Mouse (Mus musculus): ENCODE measurements around the gene Dapk1. TPM values are rescaled to one million over a fixed set of nuclear protein-coding genes. Genes with fewer than 3 reads are reported as not detected.

Gene Dapk1
- polyA plus RNA-seq, 1 experiment, result 0.05 TPM

- H3K4me3 ChIP-seq (replicated peaks), result no peak overlapping the region
- H3K4me1 ChIP-seq (ENCODE audit: control insufficient read depth), result peaks cover 25% of the 10 kb centered on the region
- H3K36me3 ChIP-seq (ENCODE audit: control insufficient read depth), result no peaks in the 10 kb centered on the region
- no peaks in the 10 kb centered on the region for H3K27me3 ChIP-seq (ENCODE audit: control insufficient read depth)
- no peaks in the 10 kb centered on the region for H3K9me3 ChIP-seq (ENCODE audit: control insufficient read depth, low read length)
- TF ChIP-seq GATA1 (IDR thresholded peaks at IDR 0.05; ENCODE audit: low read length) (no peak), TAL1 (IDR thresholded peaks at IDR 0.05; ENCODE audit: low read length) (no peak)
Observed at GRCm38 (mm10) chr13:60668036-60668435, 66.3 kb downstream of the Dapk1 start.

DNA sequence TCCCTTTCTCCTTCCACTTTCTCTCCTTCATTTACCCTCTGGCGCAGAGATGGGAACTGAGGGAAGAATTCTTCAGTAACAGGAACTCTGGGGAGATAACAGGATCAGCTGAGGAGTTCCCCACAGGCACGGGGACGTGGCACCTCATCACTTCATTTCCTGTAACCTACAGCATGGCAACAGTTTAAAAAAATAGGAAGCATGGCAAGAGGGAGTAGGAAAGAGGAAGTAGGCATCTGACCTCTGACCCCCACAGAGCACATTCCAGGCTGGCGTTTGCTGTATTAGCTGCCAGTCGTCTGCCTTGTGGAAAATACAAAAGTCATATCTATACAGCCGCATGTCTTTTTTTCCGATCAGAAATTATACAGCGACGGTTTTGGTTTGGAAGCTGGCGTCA is 68.9 kb downstream of the Dapk1 start:
- H3K4me3 ChIP-seq (replicated peaks), result peak overlapping the region; percentile 12
- no peaks in the 10 kb centered on the region for H3K9me3 ChIP-seq (ENCODE audit: control insufficient read depth, low read length)

GRCm38 (mm10) chr13:60671235-60671634 is 69.5 kb downstream of the Dapk1 start:
- Histone ChIP-seq H3K4me3 (replicated peaks) (no peak overlapping the region), H3K4me1 (ENCODE audit: control insufficient read depth) (peaks cover 45% of the 10 kb centered on the region), H3K9me3 (ENCODE audit: control insufficient read depth, low read length) (no peaks in the 10 kb centered on the region), H3K36me3 (ENCODE audit: control insufficient read depth) (no peaks in the 10 kb centered on the region), H3K27me3 (ENCODE audit: control insufficient read depth) (no peaks in the 10 kb centered on the region)
- no peak for TF ChIP-seq TAL1 (IDR thresholded peaks at IDR 0.05; ENCODE audit: low read length)
- TF ChIP-seq GATA1 (IDR thresholded peaks at IDR 0.05; ENCODE audit: low read length), result no peak

More for the DNA sequence above, 68.9 kb downstream of the Dapk1 start:
- no peak for TF ChIP-seq TAL1 (IDR thresholded peaks at IDR 0.05; ENCODE audit: low read length)
- no peak for TF ChIP-seq GATA1 (IDR thresholded peaks at IDR 0.05; ENCODE audit: low read length)
- Histone ChIP-seq H3K27me3 (ENCODE audit: control insufficient read depth) (no peaks in the 10 kb centered on the region), H3K4me1 (ENCODE audit: control insufficient read depth) (peaks cover 45% of the 10 kb centered on the region), H3K36me3 (ENCODE audit: control insufficient read depth) (no peaks in the 10 kb centered on the region)

GRCm38 (mm10) chr13:60672287-60672686 is 70.5 kb downstream of the Dapk1 start:
- Histone ChIP-seq H3K9me3 (ENCODE audit: control insufficient read depth, low read length) (no peaks in the 10 kb centered on the region), H3K27me3 (ENCODE audit: control insufficient read depth) (no peaks in the 10 kb centered on the region), H3K4me3 (replicated peaks) (no peak overlapping the region), H3K4me1 (ENCODE audit: control insufficient read depth) (peaks cover 45% of the 10 kb centered on the region), H3K36me3 (ENCODE audit: control insufficient read depth) (peaks cover 2% of the 10 kb centered on the region; the same call in 1 of the 2 replicates)
- TF ChIP-seq TAL1 (IDR thresholded peaks at IDR 0.05; ENCODE audit: low read length), result no peak
- no peak for TF ChIP-seq GATA1 (IDR thresholded peaks at IDR 0.05; ENCODE audit: low read length)

GRCm38 (mm10) chr13:60672882-60673675 is 71.3 kb downstream of the Dapk1 start:
- Histone ChIP-seq H3K9me3 (ENCODE audit: control insufficient read depth, low read length) (no peaks in the 10 kb centered on the region), H3K4me1 (ENCODE audit: control insufficient read depth) (peaks cover 45% of the 10 kb centered on the region), H3K27me3 (ENCODE audit: control insufficient read depth) (no peaks in the 10 kb centered on the region), H3K36me3 (ENCODE audit: control insufficient read depth) (peaks cover 4% of the 10 kb centered on the region; the same call in 1 of the 2 replicates), H3K4me3 (replicated peaks) (peak overlapping the region; percentile 58)
- TF ChIP-seq TAL1 (IDR thresholded peaks at IDR 0.05; ENCODE audit: low read length), result no peak
- TF ChIP-seq GATA1 (IDR thresholded peaks at IDR 0.05; ENCODE audit: low read length), result no peak

GRCm38 (mm10) chr13:60674301-60674700 is 72.6 kb downstream of the Dapk1 start:
- H3K36me3 ChIP-seq (ENCODE audit: control insufficient read depth), result peaks cover 4% of the 10 kb centered on the region; the same call in 1 of the 2 replicates
- no peak overlapping the region for H3K4me3 ChIP-seq (replicated peaks)
- H3K4me1 ChIP-seq (ENCODE audit: control insufficient read depth), result peaks cover 45% of the 10 kb centered on the region
- no peaks in the 10 kb centered on the region for H3K9me3 ChIP-seq (ENCODE audit: control insufficient read depth, low read length)
- H3K27me3 ChIP-seq (ENCODE audit: control insufficient read depth), result no peaks in the 10 kb centered on the region
- no peak for TF ChIP-seq TAL1 (IDR thresholded peaks at IDR 0.05; ENCODE audit: low read length)
- no peak for TF ChIP-seq GATA1 (IDR thresholded peaks at IDR 0.05; ENCODE audit: low read length)

DNA sequence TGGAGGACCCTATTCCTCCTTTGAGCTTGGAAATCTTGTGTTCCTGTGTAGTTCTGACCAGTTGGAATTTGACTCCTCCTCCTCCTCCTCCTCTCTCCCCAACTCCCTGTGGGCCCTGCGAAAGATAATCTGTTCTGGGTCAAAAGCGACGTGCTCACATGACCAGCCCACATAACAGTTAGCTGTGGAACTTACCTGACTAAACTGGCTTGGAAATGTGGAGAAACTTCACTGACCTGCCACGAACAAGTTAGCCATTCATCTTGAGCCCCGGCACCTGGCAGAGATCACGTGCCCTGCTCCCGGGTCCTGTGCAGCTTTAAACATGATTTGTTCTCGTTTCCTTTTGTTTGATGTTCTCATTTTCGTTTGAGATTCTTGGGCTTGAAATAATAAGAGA is 73.2 kb downstream of the Dapk1 start:
- H3K4me3 ChIP-seq (replicated peaks), result no peak overlapping the region
- H3K36me3 ChIP-seq (ENCODE audit: control insufficient read depth), result peaks cover 4% of the 10 kb centered on the region; the same call in 1 of the 2 replicates
- no peaks in the 10 kb centered on the region for H3K27me3 ChIP-seq (ENCODE audit: control insufficient read depth)
- H3K4me1 ChIP-seq (ENCODE audit: control insufficient read depth), result peaks cover 44% of the 10 kb centered on the region
- H3K9me3 ChIP-seq (ENCODE audit: control insufficient read depth, low read length), result no peaks in the 10 kb centered on the region
- TF ChIP-seq TAL1 (IDR thresholded peaks at IDR 0.05; ENCODE audit: low read length), result no peak
- TF ChIP-seq GATA1 (IDR thresholded peaks at IDR 0.05; ENCODE audit: low read length), result no peak

DNA sequence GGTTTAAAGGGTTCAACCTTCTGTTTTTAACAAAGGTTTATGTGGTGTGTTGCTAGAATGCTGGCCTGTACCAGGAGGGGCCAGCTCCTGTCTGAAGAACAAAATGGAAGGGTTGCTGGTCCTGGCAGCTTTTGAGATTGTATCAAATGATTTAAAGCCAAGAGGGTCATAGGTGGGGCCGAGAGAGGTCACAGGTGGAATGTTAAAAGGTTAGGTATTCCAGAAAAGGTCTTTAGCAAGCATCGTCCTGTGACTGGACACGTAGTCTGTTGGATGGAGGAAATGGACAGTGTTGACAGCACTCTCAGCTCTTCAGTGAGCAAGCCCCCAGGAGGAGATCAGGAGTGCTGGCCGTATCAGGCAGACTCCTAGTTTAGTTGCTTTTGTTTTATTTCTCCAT is 73.7 kb downstream of the Dapk1 start:
- H3K4me1 ChIP-seq (ENCODE audit: control insufficient read depth), result peaks cover 41% of the 10 kb centered on the region
- no peaks in the 10 kb centered on the region for H3K9me3 ChIP-seq (ENCODE audit: control insufficient read depth, low read length)
- no peak for TF ChIP-seq TAL1 (IDR thresholded peaks at IDR 0.05; ENCODE audit: low read length)
- no peak for TF ChIP-seq GATA1 (IDR thresholded peaks at IDR 0.05; ENCODE audit: low read length)
- no peaks in the 10 kb centered on the region for H3K27me3 ChIP-seq (ENCODE audit: control insufficient read depth)
- H3K36me3 ChIP-seq (ENCODE audit: control insufficient read depth), result peaks cover 4% of the 10 kb centered on the region; the same call in 1 of the 2 replicates
- no peak overlapping the region for H3K4me3 ChIP-seq (replicated peaks)

- Histone ChIP-seq H3K36me3 (ENCODE audit: control insufficient read depth) (peaks cover 4% of the 10 kb centered on the region; the same call in 1 of the 2 replicates), H3K9me3 (ENCODE audit: control insufficient read depth, low read length) (peaks cover 10% of the 10 kb centered on the region), H3K4me1 (ENCODE audit: control insufficient read depth) (peaks cover 11% of the 10 kb centered on the region), H3K4me3 (replicated peaks) (no peak overlapping the region), H3K27me3 (ENCODE audit: control insufficient read depth) (no peaks in the 10 kb centered on the region)
- TF ChIP-seq GATA1 (IDR thresholded peaks at IDR 0.05; ENCODE audit: low read length) (no peak), TAL1 (IDR thresholded peaks at IDR 0.05; ENCODE audit: low read length) (no peak)
Observed at GRCm38 (mm10) chr13:60678912-60679311, 77.2 kb downstream of the Dapk1 start.

All from erythroblast, embryonic 14.5 days (primary cell).